Mouse (Mus musculus) heart, embryonic 12.5 days (tissue): ENCODE results near the gene Nfkbia. TPM values are rescaled to one million over a fixed set of nuclear protein-coding genes. Genes with fewer than 3 reads are reported as not detected.
A peak's percentile ranks its signal among the peaks of the same experiment; 100 is the strongest.

Experiments
- ATAC-seq: fragments of 200-750 bp; cut with Nextera tagmentation; 2 replicates; pipeline ENCODE4 v1.8.0; 2017; ENCODE audit warnings: moderate TSS enrichment, moderate library complexity; ENCODE audit not compliant: insufficient number of reproducible peaks, low FRiP score
- H3K27ac ChIP-seq: fragments of 300-500 bp; sonication (generic); 2 replicates; pipeline ENCODE4 v1.5.1; 2016; ENCODE audit warnings: mild to moderate bottlenecking, moderate library complexity; ENCODE audit not compliant: poor library complexity, severe bottlenecking
- H3K27me3 ChIP-seq: fragments of 300-500 bp; sonication (generic); replicated peaks from 2 replicates; pipeline ENCODE4 v1.6.1; 2016; ENCODE audit warnings: mild to moderate bottlenecking, moderate library complexity
- H3K36me3 ChIP-seq: fragments of 300-500 bp; sonication (generic); 2 replicates; pipeline ENCODE4 v1.6.1; 2016; ENCODE audit warnings: mild to moderate bottlenecking, moderate library complexity
- H3K4me1 ChIP-seq: fragments of 300-500 bp; sonication (generic); replicated peaks from 2 replicates; pipeline ENCODE4 v1.6.1; 2016; ENCODE audit warnings: mild to moderate bottlenecking
- H3K4me2 ChIP-seq: fragments of 300-500 bp; sonication (generic); 2 replicates; pipeline ENCODE4 v1.6.1; 2016; ENCODE audit warnings: mild to moderate bottlenecking, moderate library complexity
- H3K4me3 ChIP-seq: fragments of 300-500 bp; sonication (generic); 2 replicates; pipeline ENCODE4 v1.5.1; 2016; ENCODE audit warnings: mild to moderate bottlenecking
- H3K9ac ChIP-seq: fragments of 300-500 bp; sonication (generic); 2 replicates; pipeline ENCODE4 v1.6.1; 2016; ENCODE audit warnings: mild to moderate bottlenecking, moderate library complexity
- H3K9me3 ChIP-seq: fragments of 300-500 bp; sonication (generic); replicated peaks from 2 replicates; pipeline ENCODE4 v1.6.1; 2016; ENCODE audit warnings: mild to moderate bottlenecking, moderate library complexity
- WGBS: fragments of 180-500 bp; shearing (Covaris S2); methylation state at CpG from one replicate; pipeline ENCODE4 v1.1.7; 2016; 5-methylcytosine and 5-hydroxymethylcytosine counted together
- polyA plus RNA-seq: library from polyadenylated mRNA; unstranded; fragments of >200 nt; fragmentation: Nextera tagmentation; extraction: Ambion mirVana; gene quantifications from 2 replicates; pipeline ENCODE4 v1.2.1, GENCODE M21; 2016

Nfkbia gene
- polyA plus RNA-seq, 1 experiment from 2014 or later: 38.8 TPM

GRCm38 (mm10) chr12:55505314-55506028 is 13.0 kb upstream of the Nfkbia start:
- Histone ChIP-seq H3K4me2 (no peak overlapping the region), H3K9ac (no peak overlapping the region), H3K9me3 (no peaks in the 10 kb centered on the region), H3K36me3 (no peaks in the 10 kb centered on the region), H3K4me3 (no peak overlapping the region), H3K4me1 (0 out of 2 replicates have a peak, but pooled peaks cover 2% of the 10 kb centered on the region), H3K27me3 (peaks cover 8% of the 10 kb centered on the region; the same call in 1 of the 2 replicates), H3K27ac (no peak overlapping the region)
- ATAC-seq: no peak
- 62% methylated on average over 7 of the region's 7 CpGs for WGBS

- peak overlapping the region; percentile 48 for H3K4me2 ChIP-seq
- peaks cover 10% of the 10 kb centered on the region for H3K4me1 ChIP-seq
- WGBS: under 1% methylated on average over 10 of the region's 10 CpGs
- no peak overlapping the region for H3K4me3 ChIP-seq
- no peak overlapping the region for H3K27ac ChIP-seq
- H3K36me3 ChIP-seq: no peaks in the 10 kb centered on the region
- peak; percentile 67; the same call in 1 of the 2 replicates for ATAC-seq
- H3K27me3 ChIP-seq: peaks cover 8% of the 10 kb centered on the region; the same call in 1 of the 2 replicates
- H3K9me3 ChIP-seq: no peaks in the 10 kb centered on the region
- no peak overlapping the region for H3K9ac ChIP-seq
These were observed 6.6 kb upstream of the Nfkbia start for GRCm38 (mm10) chr12:55499031-55499430.

GRCm38 (mm10) chr12:55497737-55498136 is 5.3 kb upstream of the Nfkbia start:
- Histone ChIP-seq H3K4me1 (peaks cover 20% of the 10 kb centered on the region), H3K36me3 (no peaks in the 10 kb centered on the region), H3K9ac (no peak overlapping the region), H3K4me2 (no peak overlapping the region), H3K4me3 (no peak overlapping the region), H3K27me3 (no peaks in the 10 kb centered on the region), H3K27ac (no peak overlapping the region), H3K9me3 (no peaks in the 10 kb centered on the region)
- no peak for ATAC-seq
- 52% methylated on average over 8 of the region's 8 CpGs for WGBS

- H3K4me1 ChIP-seq: peaks cover 24% of the 10 kb centered on the region
- ATAC-seq: no peak
These were observed 3.6 kb upstream of the Nfkbia start for GRCm38 (mm10) chr12:55495902-55496605.

GRCm38 (mm10) chr12:55495114-55495901 is 2.9 kb upstream of the Nfkbia start:
- Histone ChIP-seq H3K9ac (no peak overlapping the region), H3K27ac (no peak overlapping the region), H3K9me3 (no peaks in the 10 kb centered on the region), H3K36me3 (peaks cover 9% of the 10 kb centered on the region), H3K27me3 (no peaks in the 10 kb centered on the region), H3K4me1 (peaks cover 31% of the 10 kb centered on the region), H3K4me2 (no peak overlapping the region), H3K4me3 (no peak overlapping the region)
- WGBS: 30% methylated on average over 9 of the region's 9 CpGs
- no peak for ATAC-seq

More at GRCm38 (mm10) chr12:55495902-55496605, 3.6 kb upstream of the Nfkbia start:
- H3K4me2 ChIP-seq: no peak overlapping the region
- peaks cover 2% of the 10 kb centered on the region for H3K36me3 ChIP-seq
- 68% methylated on average over 5 of the region's 5 CpGs for WGBS
- no peaks in the 10 kb centered on the region for H3K27me3 ChIP-seq
- no peak overlapping the region for H3K4me3 ChIP-seq
- no peak overlapping the region for H3K27ac ChIP-seq
- H3K9me3 ChIP-seq: no peaks in the 10 kb centered on the region
- no peak overlapping the region for H3K9ac ChIP-seq

- Histone ChIP-seq H3K36me3 (peaks cover 27% of the 10 kb centered on the region), H3K9me3 (no peaks in the 10 kb centered on the region), H3K4me1 (peaks cover 30% of the 10 kb centered on the region), H3K4me3 (peak overlapping the region; percentile 96), H3K4me2 (peak overlapping the region; percentile 91), H3K9ac (peak overlapping the region; percentile 99), H3K27me3 (no peaks in the 10 kb centered on the region), H3K27ac (peak overlapping the region; percentile 100; the same call in 1 of the 2 replicates)
- no peak for ATAC-seq
- WGBS: 42% methylated on average over 8 of the region's 8 CpGs
These were observed 934 bp upstream of the Nfkbia start for GRCm38 (mm10) chr12:55493381-55493780.

GRCm38 (mm10) chr12:55492941-55493340 is 494 bp upstream of the Nfkbia start:
- 1% methylated on average over 12 of the region's 12 CpGs for WGBS
- H3K4me2 ChIP-seq: peak overlapping the region; percentile 91

GRCm38 (mm10) chr12:55491516-55492183 is 797 bp downstream of the Nfkbia start:
- Histone ChIP-seq H3K9me3 (no peaks in the 10 kb centered on the region), H3K9ac (peak overlapping the region; percentile 99), H3K4me3 (peak overlapping the region; percentile 96), H3K4me1 (peaks cover 24% of the 10 kb centered on the region), H3K36me3 (peaks cover 39% of the 10 kb centered on the region), H3K27me3 (no peaks in the 10 kb centered on the region), H3K4me2 (peak overlapping the region; percentile 91), H3K27ac (peak overlapping the region; percentile 100)
- peak; percentile 92 for ATAC-seq
- 1% methylated on average over 45 of the region's 57 CpGs for WGBS

More at GRCm38 (mm10) chr12:55492941-55493340, 494 bp upstream of the Nfkbia start:
- no peaks in the 10 kb centered on the region for H3K27me3 ChIP-seq
- ATAC-seq: no peak
- H3K9ac ChIP-seq: peak overlapping the region; percentile 99
- no peaks in the 10 kb centered on the region for H3K9me3 ChIP-seq
- H3K36me3 ChIP-seq: peaks cover 32% of the 10 kb centered on the region
- H3K4me3 ChIP-seq: peak overlapping the region; percentile 96
- peak overlapping the region; percentile 100 for H3K27ac ChIP-seq
- H3K4me1 ChIP-seq: peaks cover 26% of the 10 kb centered on the region

- no peak for ATAC-seq
- H3K4me3 ChIP-seq: peak overlapping the region; percentile 96
- H3K27ac ChIP-seq: peak overlapping the region; percentile 100
- no peaks in the 10 kb centered on the region for H3K9me3 ChIP-seq
- WGBS: 76% methylated on average over 13 of the region's 13 CpGs
- H3K27me3 ChIP-seq: no peaks in the 10 kb centered on the region
- peaks cover 24% of the 10 kb centered on the region for H3K4me1 ChIP-seq
- H3K4me2 ChIP-seq: peak overlapping the region; percentile 91
- peak overlapping the region; percentile 99; the same call in 1 of the 2 replicates for H3K9ac ChIP-seq
- peaks cover 46% of the 10 kb centered on the region for H3K36me3 ChIP-seq
These were observed 1.6 kb downstream of the Nfkbia start for GRCm38 (mm10) chr12:55490722-55491449.
